Mouse (Mus musculus) activated CD4-positive, CD25-positive, alpha-beta regulatory T cell (primary cell): ENCODE measurements around the gene Npcd. TPM values are rescaled to one million over a fixed set of nuclear protein-coding genes. Genes with fewer than 3 reads are reported as not detected.

Source experiments
- polyA plus RNA-seq, 2 experiments: library from polyadenylated mRNA; unstranded; fragments of 100-300 nt; shearing (Covaris generic); gene quantifications; one replicate each; pipeline ENCODE4 v1.2.1; 2017

Npcd gene
- polyA plus RNA-seq = not detected

GRCm38 (mm10) chr15:79834130-79834880 lies at the start of gene Npcd, which contains the start of gene Cbx6:
Gene Npcd (minus strand): TSS chr15:79834237.
Gene Cbx6 (minus strand): TSS chr15:79834688.

DNA sequence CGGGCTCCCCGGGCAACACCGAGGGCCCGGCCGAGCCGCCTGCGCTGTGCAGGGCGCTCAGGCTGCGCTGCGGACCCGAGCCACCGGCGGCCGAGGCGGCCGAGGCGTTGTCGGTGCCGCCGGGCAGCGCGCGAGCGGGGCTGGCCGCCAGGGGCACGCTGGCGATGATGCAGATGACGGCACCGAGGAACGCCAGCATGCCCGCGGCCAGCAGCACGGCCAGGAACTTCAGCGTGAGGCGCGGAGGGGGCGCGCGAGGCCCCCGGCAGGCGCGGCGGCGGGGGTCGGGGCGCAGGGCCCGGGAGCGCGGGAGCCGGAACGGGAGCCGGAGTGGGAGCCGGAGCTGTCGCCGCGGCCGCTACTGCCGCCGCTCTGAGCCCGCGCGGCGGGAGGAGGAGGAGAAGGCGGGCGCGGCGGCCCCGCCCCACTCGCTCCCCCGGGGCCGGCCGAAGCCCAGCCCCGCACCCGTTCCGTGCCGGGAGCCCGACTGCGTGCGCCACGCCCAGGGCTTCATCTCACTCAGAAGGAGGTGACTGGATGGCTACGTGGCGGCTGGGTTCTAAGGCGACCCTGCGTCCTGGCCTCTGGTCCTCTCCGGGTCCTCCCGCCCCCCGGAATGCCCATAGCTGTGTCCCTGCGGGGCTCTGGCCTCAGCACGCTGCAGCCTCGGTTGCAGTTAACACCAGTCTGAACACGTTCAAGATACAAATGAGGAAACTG lies 29.5 kb downstream of the Npcd start, which contains the start of gene Nptxr:
TSS of gene Nptxr (minus strand) at position 415 of the 720 bp plus-strand sequence.

DNA sequence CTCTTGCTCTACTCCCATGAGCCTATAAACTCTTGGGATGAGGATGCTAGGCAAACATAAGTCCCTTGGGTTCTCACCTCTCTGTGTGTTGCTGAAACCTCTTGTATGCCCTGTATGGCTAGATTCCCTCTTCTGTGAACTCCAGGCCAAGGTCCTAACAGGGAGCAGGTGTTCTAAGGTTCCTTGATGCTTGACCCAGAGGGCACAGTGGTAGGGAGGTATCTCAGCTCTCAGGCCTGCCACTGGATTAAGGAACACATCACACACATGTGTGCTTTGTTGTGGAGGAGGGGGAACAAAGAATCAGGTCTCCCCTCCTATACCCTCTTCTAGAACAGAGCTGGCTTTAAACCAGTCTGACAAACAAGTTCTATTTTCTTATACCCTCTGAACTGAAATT lies 56.3 kb downstream of the Npcd start, which contains the start of gene Dnal4:
TSS of gene Dnal4 (minus strand) at position 101 of the 400 bp plus-strand sequence.

DNA sequence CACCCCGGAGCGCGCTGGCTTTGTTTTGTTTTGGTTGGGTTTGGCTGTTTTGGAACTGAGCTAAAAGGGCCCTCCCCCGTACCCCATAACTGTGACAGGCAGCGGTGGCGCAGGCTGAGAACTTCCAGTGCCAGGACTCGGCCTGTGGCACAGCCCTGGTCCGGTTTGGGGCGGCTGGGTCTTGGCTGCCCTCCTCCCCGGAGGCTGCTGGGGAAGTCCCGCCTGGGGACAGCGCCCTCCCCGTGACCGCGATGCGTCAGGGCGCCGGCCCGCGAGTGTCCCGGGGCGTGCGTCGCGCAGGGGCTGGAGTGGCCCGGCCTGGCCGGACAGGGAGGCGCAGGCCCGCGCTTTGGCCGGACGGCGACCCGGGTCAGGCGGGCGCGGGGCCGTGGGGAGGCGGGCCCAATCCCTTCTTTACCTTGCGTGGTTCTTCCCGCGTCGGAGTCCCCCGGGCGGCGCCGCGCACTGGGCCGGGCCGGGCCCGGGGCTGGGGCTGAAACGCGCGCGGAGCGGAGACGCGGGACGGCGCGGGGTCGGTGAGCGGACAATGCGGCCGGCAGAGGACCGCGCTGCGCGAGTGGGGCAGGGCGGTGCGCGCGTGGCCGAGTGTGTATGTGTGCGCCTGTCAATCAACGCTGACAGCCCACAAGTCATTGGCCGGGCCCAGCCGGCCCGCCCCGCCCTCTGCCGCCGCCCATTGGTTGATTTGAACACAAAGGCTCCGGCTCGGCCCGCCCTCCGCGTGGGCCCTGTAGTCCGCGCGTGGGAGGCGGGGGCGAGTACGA lies 91.9 kb downstream of the Npcd start, which contains the start of gene Sun2:
TSS of gene Sun2 (minus strand) at position 616 of the 785 bp plus-strand sequence.

Other genes with a start within 250 kb of the Npcd start
- gene Dmc1, start 229.1 kb downstream of the Npcd start, polyA plus RNA-seq = under 1 TPM; 0.22 to 0.47 TPM
- gene Fam227a, start 175.3 kb downstream of the Npcd start, polyA plus RNA-seq = under 1 TPM; 0.06 to 0.53 TPM
- 10 to 100 TPM; 12.4 to 12.5 TPM for gene Cby1, start 175.0 kb downstream of the Npcd start, polyA plus RNA-seq
- gene Tomm22, start 163.4 kb downstream of the Npcd start, polyA plus RNA-seq = 100 to 1,000 TPM; 225 to 260 TPM
- 10 to 100 TPM; 18.0 to 24.0 TPM for gene Josd1, start 146.3 kb downstream of the Npcd start, polyA plus RNA-seq
- gene Gtpbp1, start 143.4 kb downstream of the Npcd start, polyA plus RNA-seq = 10 to 100 TPM; 78.3 to 90.4 TPM
- 10 to 100 TPM; 64.0 to 69.2 TPM for gene Sun2, start 91.7 kb downstream of the Npcd start, polyA plus RNA-seq
- 1 to 10 TPM; 8.6 to 9.9 TPM for gene Dnal4, start 56.4 kb downstream of the Npcd start, polyA plus RNA-seq
- under 1 TPM; 0.12 to 0.29 TPM for gene Nptxr, start 29.5 kb downstream of the Npcd start, polyA plus RNA-seq
- 10 to 100 TPM; 19.6 to 32.8 TPM for gene Cbx6, start 451 bp upstream of the Npcd start, polyA plus RNA-seq
- gene Apobec3, start 57.4 kb upstream of the Npcd start, polyA plus RNA-seq = 100 to 1,000 TPM; 406 to 436 TPM
- gene Cbx7, start 136.9 kb upstream of the Npcd start, polyA plus RNA-seq = 100 to 1,000 TPM in 1 of 2 experiments, 10 to 100 TPM in 1; 77.1 to 109 TPM
- gene Pdgfb, start 180.7 kb upstream of the Npcd start, polyA plus RNA-seq = 1 to 10 TPM in 1 of 2 experiments, under 1 TPM in 1; 0.38 to 1.7 TPM